Mouse (Mus musculus): ENCODE measurements around the gene Arfip2. TPM values are rescaled to one million over a fixed set of nuclear protein-coding genes. Genes with fewer than 3 reads are reported as not detected.

Gene Arfip2
- 25.1 and 50.5 TPM in 2 replicates for total RNA-seq (2017)

DNA sequence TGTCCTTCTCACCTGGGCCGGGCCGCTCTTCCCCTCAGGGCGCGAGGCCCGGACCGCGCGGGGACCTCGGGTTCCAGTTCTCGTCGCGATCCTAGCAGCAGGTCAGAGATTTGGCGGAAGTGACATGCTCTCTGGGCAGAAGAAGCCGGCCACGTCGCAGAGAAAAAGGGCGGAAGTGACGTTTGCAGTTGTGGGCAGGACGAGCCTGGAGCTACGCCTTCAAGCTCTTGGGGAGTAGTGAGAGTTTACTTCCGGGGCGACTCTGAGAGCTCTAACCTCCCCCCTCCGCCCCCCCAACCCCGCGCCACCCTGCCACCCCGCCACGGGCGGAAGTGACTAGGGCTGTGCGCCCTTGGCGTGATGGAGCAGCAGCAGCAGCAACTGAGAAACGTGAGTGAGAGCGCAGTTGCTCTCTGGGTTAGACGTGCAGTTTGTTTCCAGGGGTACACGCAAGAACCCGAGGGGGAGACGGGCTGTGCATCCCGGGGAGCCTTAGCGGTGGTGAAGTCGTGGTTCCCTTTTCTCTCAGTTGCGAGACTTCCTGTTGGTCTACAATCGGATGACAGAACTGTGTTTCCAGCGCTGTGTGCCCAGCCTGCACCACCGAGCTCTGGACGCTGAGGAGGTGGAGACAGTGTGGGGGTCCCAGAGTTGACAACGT is at the start of gene Arfip2, which contains the start of gene Gm45799:
Arfip2 (minus strand) TSS at position 184 of the 661 bp plus-strand sequence.
Gm45799 (plus strand) TSS at position 320 of the 661 bp plus-strand sequence.
- ATAC-seq (replicated peaks in 1 of 2; ENCODE audit: insufficient read depth in 1 of 2, low FRiP score in 2 of 2, low TSS enrichment in 1 of 2, low read depth in 1 of 2, poor library complexity in 2 of 2, severe bottlenecking in 2 of 2): peak; percentile 91 to 93

DNA sequence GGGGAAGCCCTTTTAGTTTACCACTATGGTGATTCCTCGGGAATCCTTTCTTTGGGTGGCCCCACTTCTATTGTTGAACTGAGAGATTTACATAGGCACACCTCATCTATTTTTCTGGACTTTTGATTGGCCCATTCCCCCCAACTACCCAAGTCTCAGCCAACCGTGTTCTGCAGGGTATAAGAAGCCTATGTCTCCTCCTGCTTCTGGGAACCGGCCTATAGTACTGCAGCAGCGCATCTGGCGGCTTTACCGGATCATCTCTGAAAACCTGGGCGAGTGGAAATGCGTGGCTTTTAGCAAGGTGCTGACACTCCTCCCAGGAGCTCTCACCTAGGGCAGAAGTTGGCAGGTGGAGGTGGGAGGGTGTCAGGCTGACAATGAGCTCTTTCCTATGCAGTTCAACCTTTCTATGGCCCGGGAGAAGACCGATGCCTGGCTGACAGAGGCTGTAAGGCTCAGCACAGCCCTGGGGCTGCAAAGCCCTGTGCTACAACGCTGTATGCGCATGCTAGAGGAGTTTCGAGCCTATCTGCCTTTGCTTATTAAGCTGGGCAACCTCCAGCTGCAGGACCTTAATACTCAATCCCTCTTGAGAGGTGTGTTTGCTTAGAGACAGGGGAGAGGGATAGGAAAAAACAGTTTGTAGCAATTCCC is 45.5 kb upstream of the Arfip2 start:
- ATAC-seq (replicated peaks in 1 of 2; ENCODE audit: insufficient read depth in 1 of 2, low FRiP score in 2 of 2, low TSS enrichment in 1 of 2, low read depth in 1 of 2, poor library complexity in 2 of 2, severe bottlenecking in 2 of 2): no peak

DNA sequence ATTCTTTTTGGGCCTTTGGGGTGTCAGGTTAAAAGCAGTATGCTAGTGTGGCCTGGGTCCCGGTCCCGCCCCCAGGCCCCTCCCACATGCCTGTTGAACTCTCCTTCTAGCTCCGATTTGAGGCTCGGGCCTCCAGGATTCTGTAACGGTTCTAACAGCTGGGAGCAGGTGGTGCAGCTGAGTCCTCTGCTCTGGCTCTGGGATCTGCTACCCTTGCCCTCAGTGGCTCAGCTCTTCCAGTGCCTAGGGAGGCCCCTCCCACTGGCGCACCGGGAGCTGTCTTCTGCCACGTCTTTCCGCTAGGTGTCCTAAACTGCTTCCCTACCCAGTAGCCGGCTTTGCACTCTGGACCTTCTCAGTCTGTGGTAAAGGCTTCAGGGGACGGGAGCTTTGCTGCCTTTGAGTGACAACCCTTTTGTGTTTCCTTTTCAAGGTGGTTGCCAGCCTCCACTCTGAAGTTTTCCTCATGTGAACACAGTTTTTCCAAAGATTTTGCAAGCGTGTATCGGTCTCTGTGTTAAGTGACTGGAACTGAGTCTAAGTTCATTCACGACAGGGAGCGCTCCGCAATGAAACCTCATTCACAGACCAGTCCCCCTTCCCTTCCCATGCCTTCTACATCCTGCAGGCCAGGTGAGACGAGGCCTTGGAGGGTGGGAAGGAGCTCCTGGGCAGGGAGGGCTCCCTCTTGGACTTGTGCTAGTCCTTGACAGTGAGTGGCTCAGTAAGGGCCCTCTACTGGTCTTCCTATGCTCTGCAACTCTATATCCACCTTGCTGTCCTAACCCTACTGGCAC is 10.6 kb upstream of the Arfip2 start, which contains the start of gene Dnhd1:
Dnhd1 (plus strand) TSS at position 189 of the 797 bp plus-strand sequence.
- ATAC-seq (replicated peaks in 1 of 2; ENCODE audit: insufficient read depth in 1 of 2, low FRiP score in 2 of 2, low TSS enrichment in 1 of 2, low read depth in 1 of 2, poor library complexity in 2 of 2, severe bottlenecking in 2 of 2): peak; percentile 98 to 99

DNA sequence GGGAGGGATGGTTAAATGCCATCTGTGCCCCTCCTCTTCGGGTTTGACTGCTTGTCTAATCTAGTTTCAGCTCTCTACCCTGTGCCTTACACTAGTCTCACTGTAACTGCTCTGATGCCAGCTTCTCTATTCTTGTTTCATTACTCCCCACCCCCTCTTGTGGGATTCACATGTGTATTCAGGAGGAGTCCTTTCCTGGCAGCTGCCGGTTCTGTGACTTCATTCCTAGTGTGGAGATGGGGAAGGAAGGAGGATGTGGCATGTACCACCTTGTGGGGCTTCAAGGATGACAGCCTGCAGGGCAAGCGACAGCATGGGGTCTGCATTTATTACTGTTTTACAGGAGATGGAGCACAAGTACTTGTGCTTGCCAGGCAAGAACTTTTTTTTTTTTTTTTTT is 1.7 kb upstream of the Arfip2 start:
- ATAC-seq (replicated peaks in 1 of 2; ENCODE audit: insufficient read depth in 1 of 2, low FRiP score in 2 of 2, low TSS enrichment in 1 of 2, low read depth in 1 of 2, poor library complexity in 2 of 2, severe bottlenecking in 2 of 2): no peak

DNA sequence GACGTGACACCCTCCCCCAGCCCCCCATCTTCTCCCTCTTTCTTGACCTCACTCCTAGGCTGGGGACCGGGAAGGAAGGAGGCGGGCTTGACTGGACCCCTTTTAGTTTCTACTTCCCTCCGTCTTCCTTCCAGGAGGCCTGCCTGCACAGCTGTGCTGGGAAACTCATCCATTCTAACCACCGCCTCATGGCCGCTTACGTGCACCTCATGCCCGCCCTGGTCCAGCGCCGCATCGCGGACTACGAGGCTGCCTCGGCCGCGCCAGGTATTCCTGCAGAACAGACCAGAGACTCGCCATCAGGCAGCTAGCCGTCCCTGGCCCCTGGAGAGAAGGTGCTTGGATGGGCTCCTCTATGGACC is 659 bp upstream of the Arfip2 start:
- peak; percentile 23 to 33; a peak in 3 of 4 replicates for ATAC-seq (replicated peaks in 1 of 2; ENCODE audit: insufficient read depth in 1 of 2, low FRiP score in 2 of 2, low TSS enrichment in 1 of 2, low read depth in 1 of 2, poor library complexity in 2 of 2, severe bottlenecking in 2 of 2)

DNA sequence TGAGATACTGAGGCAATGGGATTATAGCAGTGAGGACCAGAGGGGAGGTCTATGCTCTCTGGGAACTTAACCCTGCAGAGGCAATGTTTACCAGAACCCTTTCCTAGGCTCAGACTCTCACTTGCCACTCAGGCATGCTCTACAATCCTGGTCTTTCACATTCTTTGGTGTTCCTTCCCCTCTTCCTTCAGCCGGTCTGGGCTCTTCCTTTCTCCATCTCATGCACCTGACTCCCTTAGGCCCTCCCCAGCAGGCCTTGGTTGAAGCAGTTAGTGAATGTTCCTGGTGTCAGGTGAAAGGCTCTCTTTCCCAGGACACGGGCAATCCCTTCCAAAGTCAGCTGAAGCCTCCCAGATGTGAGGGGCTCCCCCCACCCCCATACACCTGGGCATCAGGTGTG is 460 bp downstream of the Arfip2 start, which contains the start of gene Timm10b:
Timm10b (plus strand) TSS at position 301 of the 400 bp plus-strand sequence.
- ATAC-seq (replicated peaks in 1 of 2; ENCODE audit: insufficient read depth in 1 of 2, low FRiP score in 2 of 2, low TSS enrichment in 1 of 2, low read depth in 1 of 2, poor library complexity in 2 of 2, severe bottlenecking in 2 of 2): no peak

DNA sequence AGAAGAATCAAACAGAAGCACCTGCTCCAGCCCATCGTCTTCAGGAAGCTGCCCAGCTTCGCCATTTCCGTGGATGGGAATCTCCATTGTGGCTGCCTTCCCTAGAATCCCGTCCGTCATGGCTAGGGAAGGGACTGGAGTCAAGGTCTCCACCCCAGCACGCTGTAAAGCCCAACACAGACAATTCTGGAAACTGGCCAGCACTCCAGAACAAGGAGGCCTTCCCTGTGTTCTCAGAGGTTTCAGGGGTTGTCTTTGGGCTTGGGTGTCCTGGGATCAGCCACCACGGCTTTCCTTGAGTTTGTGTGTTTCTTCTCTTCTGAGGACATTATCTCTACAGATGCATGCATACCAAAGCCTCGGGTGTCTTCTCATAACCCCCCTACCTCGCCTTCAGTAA is 912 bp downstream of the Arfip2 start:
- no peak for ATAC-seq (replicated peaks in 1 of 2; ENCODE audit: insufficient read depth in 1 of 2, low FRiP score in 2 of 2, low TSS enrichment in 1 of 2, low read depth in 1 of 2, poor library complexity in 2 of 2, severe bottlenecking in 2 of 2)

DNA sequence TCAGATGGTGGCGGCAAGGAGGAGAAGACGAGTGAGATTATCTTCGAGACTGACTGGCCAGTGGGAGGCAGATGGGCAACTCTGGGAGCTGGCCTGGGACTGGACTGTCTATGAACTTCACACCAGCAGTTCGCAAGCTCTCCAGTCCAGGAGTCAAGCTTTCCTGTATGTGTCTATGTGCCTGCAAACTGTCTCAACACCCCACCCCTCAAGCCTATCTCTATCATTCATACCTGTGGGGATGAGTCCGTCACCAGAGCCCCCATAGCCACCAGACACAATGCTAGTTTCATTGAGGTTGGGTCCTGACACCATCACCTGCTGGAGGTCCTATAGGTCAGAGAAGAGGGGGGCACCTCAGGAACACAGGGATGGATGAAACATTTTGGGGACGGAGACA is 1.4 kb downstream of the Arfip2 start:
- no peak for ATAC-seq (replicated peaks in 1 of 2; ENCODE audit: insufficient read depth in 1 of 2, low FRiP score in 2 of 2, low TSS enrichment in 1 of 2, low read depth in 1 of 2, poor library complexity in 2 of 2, severe bottlenecking in 2 of 2)

DNA sequence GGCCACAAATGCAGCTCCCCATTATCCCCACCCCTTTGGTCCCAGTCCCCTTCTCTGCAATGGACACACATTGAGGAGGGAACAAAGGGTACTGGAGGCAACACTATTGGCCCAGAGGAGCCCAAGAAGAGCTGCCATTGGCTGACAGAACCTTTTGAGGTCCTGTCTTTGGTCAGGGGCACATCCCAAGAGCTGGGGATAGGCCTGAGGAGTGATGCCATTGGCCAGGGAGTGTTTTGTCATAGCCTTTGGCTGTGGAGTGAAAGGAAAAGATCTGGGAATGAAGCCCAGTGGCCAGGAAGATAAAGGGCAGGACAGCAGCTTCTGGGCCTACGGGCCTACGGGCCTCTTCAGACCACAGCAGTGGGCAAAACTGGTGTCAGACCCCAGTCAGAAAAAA is 4.5 kb downstream of the Arfip2 start:
- ATAC-seq (replicated peaks in 1 of 2; ENCODE audit: insufficient read depth in 1 of 2, low FRiP score in 2 of 2, low TSS enrichment in 1 of 2, low read depth in 1 of 2, poor library complexity in 2 of 2, severe bottlenecking in 2 of 2): no peak

DNA sequence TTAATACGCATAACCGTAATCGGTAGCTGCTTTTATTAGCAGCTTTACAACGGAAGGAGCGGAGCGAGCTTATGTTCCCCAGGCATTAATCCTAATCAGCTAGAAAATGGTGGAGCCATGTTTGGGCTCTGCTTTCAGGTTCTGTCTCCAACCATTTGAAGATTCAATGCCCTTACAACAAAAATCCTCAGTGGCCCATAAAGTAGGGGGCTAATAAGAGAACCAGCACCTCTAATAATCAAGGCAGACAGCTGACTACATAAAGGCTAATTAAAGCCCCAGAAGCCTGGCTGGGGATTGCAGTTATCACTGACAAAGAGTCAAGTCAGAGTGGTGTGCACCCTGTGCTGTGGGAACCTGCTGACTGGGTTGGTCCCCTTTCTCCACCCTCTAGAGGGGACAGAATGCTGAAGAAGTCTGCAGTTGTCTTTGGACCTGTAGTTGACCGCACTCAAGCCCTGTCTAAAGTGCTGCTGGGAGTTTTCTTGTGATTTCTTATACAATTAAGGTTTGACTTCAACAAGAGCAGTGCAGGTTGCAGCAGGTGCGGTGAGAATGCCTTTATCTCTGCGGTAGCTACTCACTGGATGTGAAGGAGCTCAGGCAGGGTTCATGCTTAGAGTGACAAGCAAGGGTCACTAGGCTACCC is 5.8 kb downstream of the Arfip2 start:
- no peak for ATAC-seq (replicated peaks in 1 of 2; ENCODE audit: insufficient read depth in 1 of 2, low FRiP score in 2 of 2, low TSS enrichment in 1 of 2, low read depth in 1 of 2, poor library complexity in 2 of 2, severe bottlenecking in 2 of 2)

DNA sequence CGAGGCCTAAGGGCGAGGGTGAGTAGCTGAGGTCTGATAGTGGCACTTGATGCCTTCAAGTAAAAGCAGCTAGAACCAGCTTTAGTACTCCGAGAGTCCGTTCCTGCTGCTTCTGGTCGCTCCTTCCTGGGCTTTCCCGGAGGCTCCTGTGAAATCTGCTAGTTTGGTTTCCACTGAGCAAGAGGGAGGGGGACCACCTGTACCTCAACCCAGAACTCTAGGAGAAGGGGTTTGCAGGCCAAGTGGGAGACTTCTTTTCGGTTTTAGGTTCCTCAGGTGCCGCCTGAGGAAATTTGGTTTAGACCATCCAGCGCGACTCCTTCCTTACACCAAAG is 6.4 kb downstream of the Arfip2 start:
- peak in 1 of 2 experiments; percentile 5; a peak in 2 of 4 replicates for ATAC-seq (replicated peaks in 1 of 2; ENCODE audit: insufficient read depth in 1 of 2, low FRiP score in 2 of 2, low TSS enrichment in 1 of 2, low read depth in 1 of 2, poor library complexity in 2 of 2, severe bottlenecking in 2 of 2)

DNA sequence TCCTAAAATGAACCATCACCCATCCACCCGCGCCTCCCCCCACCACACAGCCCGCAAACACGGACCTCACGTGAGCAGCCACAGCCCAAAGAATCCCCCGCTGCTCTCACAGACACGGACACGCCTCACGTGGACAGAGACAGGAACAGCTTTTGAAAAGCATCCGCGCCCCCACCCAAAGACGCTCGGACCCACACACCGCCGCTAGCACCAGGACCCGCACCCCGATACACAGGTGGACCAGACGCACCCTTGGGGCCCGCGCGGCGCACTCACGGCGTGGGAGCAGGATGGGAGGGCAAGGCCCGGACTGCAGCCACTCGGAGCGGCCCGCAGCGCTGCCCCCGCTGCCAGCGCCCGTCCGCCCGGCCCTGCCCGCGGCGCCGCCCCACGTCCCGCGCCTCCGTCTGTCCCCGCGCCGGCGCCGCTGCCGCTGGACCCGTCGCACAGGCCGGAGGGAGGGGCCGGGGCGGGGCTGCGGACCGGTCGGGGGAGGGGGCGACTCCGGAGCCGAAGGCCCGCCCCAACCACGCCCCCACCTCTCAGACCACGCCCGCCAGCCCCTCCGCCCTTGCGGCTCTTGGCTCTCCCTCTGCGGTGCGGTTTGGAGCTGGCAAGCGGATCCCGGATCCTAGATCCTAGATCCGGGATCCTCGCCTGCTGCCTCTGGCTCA is 7.0 kb downstream of the Arfip2 start, which contains the start of gene Trim3:
Trim3 (minus strand) TSS at position 445 of the 674 bp plus-strand sequence.
- peak; percentile 78 to 83 for ATAC-seq (replicated peaks in 1 of 2; ENCODE audit: insufficient read depth in 1 of 2, low FRiP score in 2 of 2, low TSS enrichment in 1 of 2, low read depth in 1 of 2, poor library complexity in 2 of 2, severe bottlenecking in 2 of 2)

DNA sequence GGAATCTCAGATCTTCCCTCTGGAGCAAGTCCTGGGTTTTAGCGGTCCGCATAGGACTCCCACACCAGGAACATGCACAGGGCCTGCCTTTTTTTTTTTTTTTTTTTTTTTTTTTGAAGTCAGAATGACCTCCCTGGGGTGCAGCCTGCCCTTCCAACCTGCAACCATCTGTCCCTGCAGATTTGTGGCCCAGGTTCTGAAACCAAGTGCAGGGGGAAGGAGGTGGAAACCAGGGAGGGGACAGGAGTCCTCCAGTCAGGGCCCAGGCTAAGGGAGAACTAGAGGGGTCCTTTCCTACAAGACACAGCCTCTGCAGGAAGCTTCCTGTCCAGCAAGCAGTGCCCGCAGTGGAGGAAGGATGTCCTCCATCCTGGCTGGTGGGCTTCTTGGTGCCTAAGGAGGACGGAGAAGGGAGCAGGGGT is 7.7 kb downstream of the Arfip2 start:
- no peak for ATAC-seq (replicated peaks in 1 of 2; ENCODE audit: insufficient read depth in 1 of 2, low FRiP score in 2 of 2, low TSS enrichment in 1 of 2, low read depth in 1 of 2, poor library complexity in 2 of 2, severe bottlenecking in 2 of 2)

DNA sequence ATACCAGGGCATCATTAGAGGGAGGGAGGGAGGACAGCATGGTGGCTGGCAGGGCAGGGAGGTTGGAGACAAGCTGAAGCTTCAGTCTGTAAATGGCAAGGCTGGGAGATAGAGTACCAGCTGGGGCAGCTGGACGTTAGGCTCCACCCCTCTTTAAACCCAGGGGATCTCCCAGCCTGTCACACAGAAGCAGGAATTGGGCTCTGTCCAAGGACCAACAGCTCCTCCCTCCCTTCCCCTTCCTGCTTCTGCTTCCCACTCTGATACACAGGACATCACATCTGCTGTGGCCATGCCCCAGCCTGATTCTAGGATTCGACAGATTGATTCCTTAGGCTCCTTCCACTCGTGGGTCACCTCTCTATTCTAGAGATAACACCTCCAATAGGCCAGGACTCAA is 11.6 kb downstream of the Arfip2 start:
- ATAC-seq (replicated peaks in 1 of 2; ENCODE audit: insufficient read depth in 1 of 2, low FRiP score in 2 of 2, low TSS enrichment in 1 of 2, low read depth in 1 of 2, poor library complexity in 2 of 2, severe bottlenecking in 2 of 2): peak; percentile 43 to 52; a peak in 2 of 4 replicates

DNA sequence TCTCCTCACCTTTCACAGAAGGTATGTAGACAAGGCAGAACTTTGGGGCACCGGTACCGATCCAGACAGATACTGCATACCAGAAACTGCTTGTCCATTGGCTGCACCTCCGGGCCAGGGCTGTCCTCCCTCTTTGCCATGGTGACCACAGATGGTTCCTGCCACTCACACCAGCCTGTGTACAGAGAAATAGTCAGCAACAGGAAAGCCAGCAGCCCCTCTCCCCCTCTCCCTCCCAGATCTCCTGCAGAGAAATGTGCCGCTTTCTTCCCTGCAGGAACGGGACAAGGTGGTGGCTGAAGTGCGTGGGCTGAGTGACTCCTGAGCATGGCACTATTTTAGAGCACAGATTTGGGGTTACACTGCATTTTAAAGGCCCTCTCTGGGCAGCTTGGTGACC is 14.8 kb downstream of the Arfip2 start:
- no peak for ATAC-seq (replicated peaks in 1 of 2; ENCODE audit: insufficient read depth in 1 of 2, low FRiP score in 2 of 2, low TSS enrichment in 1 of 2, low read depth in 1 of 2, poor library complexity in 2 of 2, severe bottlenecking in 2 of 2)

DNA sequence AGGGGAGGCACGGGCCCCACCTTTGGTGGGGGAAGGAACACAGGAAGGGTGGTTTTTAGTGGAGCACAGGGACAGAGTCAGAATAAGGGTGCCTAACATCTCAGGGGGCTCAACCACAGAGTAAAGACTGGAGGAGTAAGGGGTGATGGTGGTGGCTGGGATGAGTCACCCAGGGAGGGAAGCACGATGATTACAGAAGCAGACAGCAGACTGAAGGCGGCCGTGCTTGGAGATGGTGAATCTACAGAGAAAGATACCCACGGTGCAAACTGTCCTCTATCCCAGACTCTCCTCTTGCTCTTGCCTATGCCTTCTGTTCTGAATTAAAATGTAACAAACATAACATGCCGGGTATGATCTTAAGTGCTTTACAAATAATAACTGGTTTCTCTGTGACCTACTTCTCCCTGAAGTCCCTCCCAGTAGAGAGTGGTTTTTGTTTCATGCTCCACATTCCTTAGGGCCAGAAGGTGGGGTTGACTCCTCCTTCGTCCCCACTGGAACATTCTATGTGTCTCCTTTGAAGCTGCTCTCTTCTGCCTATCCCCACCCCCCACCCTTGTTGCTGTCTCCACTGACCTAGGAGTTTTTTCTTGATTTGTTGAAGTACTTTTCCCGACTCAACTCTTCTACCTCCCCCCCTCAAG is 18.4 kb downstream of the Arfip2 start:
- no peak for ATAC-seq (replicated peaks in 1 of 2; ENCODE audit: insufficient read depth in 1 of 2, low FRiP score in 2 of 2, low TSS enrichment in 1 of 2, low read depth in 1 of 2, poor library complexity in 2 of 2, severe bottlenecking in 2 of 2)

DNA sequence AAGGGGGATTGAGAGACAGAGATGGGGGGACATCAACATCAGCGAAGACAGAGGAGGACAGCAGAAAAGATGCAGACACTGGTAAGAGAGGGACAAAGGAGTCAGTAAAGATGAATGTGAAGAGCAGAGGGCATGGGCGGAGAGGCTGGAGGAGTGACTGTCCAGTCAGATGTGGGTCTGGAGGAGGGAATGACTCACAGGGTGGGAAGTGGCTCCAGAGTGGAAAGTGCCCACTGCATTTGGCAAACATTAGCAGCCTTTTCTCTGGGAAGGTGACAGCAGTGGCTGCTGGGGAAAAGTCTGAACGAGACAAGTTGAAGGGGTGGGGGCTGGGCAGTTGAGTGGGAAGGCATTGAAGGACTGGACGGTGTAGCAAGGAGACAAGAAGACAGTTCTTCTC is 19.2 kb downstream of the Arfip2 start:
- no peak for ATAC-seq (replicated peaks in 1 of 2; ENCODE audit: insufficient read depth in 1 of 2, low FRiP score in 2 of 2, low TSS enrichment in 1 of 2, low read depth in 1 of 2, poor library complexity in 2 of 2, severe bottlenecking in 2 of 2)

Measured in hematopoietic stem cell, adult 5-6 weeks (primary cell).